Mouse (Mus musculus): Measurements from ENCODE around the gene C530008M17Rik. TPM values are rescaled to one million over a fixed set of nuclear protein-coding genes. Genes with fewer than 3 reads are reported as not detected.

Gene C530008M17Rik
- polyA plus RNA-seq, 1 experiment from 2014 or later: 5.7 TPM

- Histone ChIP-seq H3K27ac (ENCODE audit: low read length) (no peak overlapping the region), H3K36me3 (ENCODE audit: control insufficient read depth, insufficient read depth) (no peaks in the 10 kb centered on the region), H3K9ac (ENCODE audit: low read depth, low read length) (no peak overlapping the region), H3K27me3 (ENCODE audit: control insufficient read depth, insufficient read depth, low read depth, low read length) (no peaks in the 10 kb centered on the region), H3K4me2 (ENCODE audit: low read depth, low read length) (no peak overlapping the region), H3K9me3 (replicated peaks; ENCODE audit: control insufficient read depth, low read length) (no peaks in the 10 kb centered on the region), H3K4me3 (ENCODE audit: low read depth, low read length) (no peak overlapping the region), H3K4me1 (ENCODE audit: control insufficient read depth, low read depth, low read length) (peaks cover 3% of the 10 kb centered on the region; the same call in 1 of the 2 replicates)
- 77% methylated on average over 9 of the region's 9 CpGs for WGBS (ENCODE audit: insufficient replicate concordance)
- ATAC-seq (ENCODE audit: low read depth): no peak
These were observed 187.6 kb downstream of the C530008M17Rik start for GRCm38 (mm10) chr5:76843851-76844419.

DNA sequence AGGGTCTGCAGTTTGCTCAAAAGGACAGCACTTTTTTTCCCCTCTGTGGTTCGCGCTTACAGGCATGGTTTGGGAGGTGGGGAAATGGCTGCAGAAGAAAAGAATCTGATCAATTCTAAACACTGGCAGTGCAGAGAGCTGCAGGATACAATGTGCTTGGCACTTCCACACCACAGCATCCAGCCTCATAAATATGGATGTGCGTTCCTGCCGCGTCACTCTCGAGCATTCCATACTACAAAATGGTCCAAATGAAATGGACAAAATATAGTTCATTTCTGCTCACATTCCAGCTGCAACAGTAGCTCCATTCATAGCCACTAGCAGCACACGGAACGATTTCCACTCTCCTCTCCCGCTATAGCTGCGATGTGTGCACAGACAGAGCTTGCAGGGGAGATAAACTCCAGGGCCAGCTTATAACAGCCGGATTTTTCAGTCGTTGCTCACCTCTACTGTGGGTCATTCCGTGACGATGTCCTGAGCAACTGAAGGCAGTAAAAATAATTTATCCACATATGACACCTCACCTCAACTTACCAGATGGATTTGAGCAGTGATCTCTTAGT, 188.4 kb downstream of the C530008M17Rik start:
- H3K36me3 ChIP-seq (ENCODE audit: control insufficient read depth, insufficient read depth): no peaks in the 10 kb centered on the region
- ATAC-seq (ENCODE audit: low read depth): no peak
- H3K9me3 ChIP-seq (replicated peaks; ENCODE audit: control insufficient read depth, low read length): no peaks in the 10 kb centered on the region
- no peaks in the 10 kb centered on the region for H3K27me3 ChIP-seq (ENCODE audit: control insufficient read depth, insufficient read depth, low read depth, low read length)
- H3K4me3 ChIP-seq (ENCODE audit: low read depth, low read length): no peak overlapping the region
- no peak overlapping the region for H3K4me2 ChIP-seq (ENCODE audit: low read depth, low read length)
- no peak overlapping the region for H3K27ac ChIP-seq (ENCODE audit: low read length)
- peaks cover 3% of the 10 kb centered on the region; the same call in 1 of the 2 replicates for H3K4me1 ChIP-seq (ENCODE audit: control insufficient read depth, low read depth, low read length)
- H3K9ac ChIP-seq (ENCODE audit: low read depth, low read length): no peak overlapping the region
- 84% methylated on average over 14 of the region's 14 CpGs for WGBS (ENCODE audit: insufficient replicate concordance)

DNA sequence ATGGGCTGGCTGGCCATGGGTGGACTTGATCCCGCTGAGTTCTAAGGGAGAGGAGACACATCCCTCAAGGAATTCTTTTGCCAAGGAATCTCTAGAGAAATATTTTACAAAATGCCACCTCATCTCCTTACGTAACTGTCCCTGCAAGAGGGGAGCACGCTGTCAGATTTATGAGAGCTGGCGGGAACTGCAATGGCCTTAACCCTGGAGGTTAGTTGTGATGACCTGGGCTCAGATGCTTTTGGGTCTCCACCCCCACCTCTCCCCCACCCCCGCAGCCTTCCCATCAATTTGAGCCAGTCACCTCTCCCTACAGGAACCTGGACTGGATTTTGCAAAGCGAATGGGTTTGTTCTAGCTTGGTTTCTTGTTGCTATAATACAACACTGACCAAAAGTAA, 190.8 kb downstream of the C530008M17Rik start:
- no peaks in the 10 kb centered on the region for H3K36me3 ChIP-seq (ENCODE audit: control insufficient read depth, insufficient read depth)
- H3K9ac ChIP-seq (ENCODE audit: low read depth, low read length): no peak overlapping the region
- no peak overlapping the region for H3K27ac ChIP-seq (ENCODE audit: low read length)
- H3K4me3 ChIP-seq (ENCODE audit: low read depth, low read length): no peak overlapping the region
- 82% methylated on average over 6 of the region's 6 CpGs for WGBS (ENCODE audit: insufficient replicate concordance)
- ATAC-seq (ENCODE audit: low read depth): no peak
- H3K4me1 ChIP-seq (ENCODE audit: control insufficient read depth, low read depth, low read length): no peaks in the 10 kb centered on the region
- H3K9me3 ChIP-seq (replicated peaks; ENCODE audit: control insufficient read depth, low read length): no peaks in the 10 kb centered on the region
- no peaks in the 10 kb centered on the region for H3K27me3 ChIP-seq (ENCODE audit: control insufficient read depth, insufficient read depth, low read depth, low read length)
- H3K4me2 ChIP-seq (ENCODE audit: low read depth, low read length): no peak overlapping the region

- no peaks in the 10 kb centered on the region for H3K4me1 ChIP-seq (ENCODE audit: control insufficient read depth, low read depth, low read length)
- 57% methylated on average over 4 of the region's 4 CpGs for WGBS (ENCODE audit: insufficient replicate concordance)
These were observed 195.0 kb downstream of the C530008M17Rik start for GRCm38 (mm10) chr5:76851316-76851715.

GRCm38 (mm10) chr5:76853549-76853948, 197.2 kb downstream of the C530008M17Rik start:
- H3K36me3 ChIP-seq (ENCODE audit: control insufficient read depth, insufficient read depth): no peaks in the 10 kb centered on the region
- peaks cover 6% of the 10 kb centered on the region; the same call in 1 of the 2 replicates for H3K4me1 ChIP-seq (ENCODE audit: control insufficient read depth, low read depth, low read length)
- H3K9ac ChIP-seq (ENCODE audit: low read depth, low read length): no peak overlapping the region
- no peaks in the 10 kb centered on the region for H3K9me3 ChIP-seq (replicated peaks; ENCODE audit: control insufficient read depth, low read length)
- 9% methylated on average over 10 of the region's 10 CpGs for WGBS (ENCODE audit: insufficient replicate concordance)
- H3K27ac ChIP-seq (ENCODE audit: low read length): no peak overlapping the region
- H3K27me3 ChIP-seq (ENCODE audit: control insufficient read depth, insufficient read depth, low read depth, low read length): peaks cover 29% of the 10 kb centered on the region
- H3K4me3 ChIP-seq (ENCODE audit: low read depth, low read length): no peak overlapping the region
- peak; percentile 71 for ATAC-seq (ENCODE audit: low read depth)
- H3K4me2 ChIP-seq (ENCODE audit: low read depth, low read length): no peak overlapping the region

More at GRCm38 (mm10) chr5:76851316-76851715, 195.0 kb downstream of the C530008M17Rik start:
- Histone ChIP-seq H3K36me3 (ENCODE audit: control insufficient read depth, insufficient read depth) (no peaks in the 10 kb centered on the region), H3K27me3 (ENCODE audit: control insufficient read depth, insufficient read depth, low read depth, low read length) (peaks cover 8% of the 10 kb centered on the region), H3K27ac (ENCODE audit: low read length) (no peak overlapping the region), H3K9ac (ENCODE audit: low read depth, low read length) (no peak overlapping the region), H3K4me2 (ENCODE audit: low read depth, low read length) (no peak overlapping the region), H3K4me3 (ENCODE audit: low read depth, low read length) (no peak overlapping the region), H3K9me3 (replicated peaks; ENCODE audit: control insufficient read depth, low read length) (no peaks in the 10 kb centered on the region)
- no peak for ATAC-seq (ENCODE audit: low read depth)

GRCm38 (mm10) chr5:76855829-76856600, 199.7 kb downstream of the C530008M17Rik start:
- no peak overlapping the region for H3K4me3 ChIP-seq (ENCODE audit: low read depth, low read length)
- ATAC-seq (ENCODE audit: low read depth): no peak
- H3K27ac ChIP-seq (ENCODE audit: low read length): no peak overlapping the region
- WGBS (ENCODE audit: insufficient replicate concordance): 40% methylated on average over 25 of the region's 25 CpGs
- peaks cover 29% of the 10 kb centered on the region for H3K27me3 ChIP-seq (ENCODE audit: control insufficient read depth, insufficient read depth, low read depth, low read length)
- H3K4me1 ChIP-seq (ENCODE audit: control insufficient read depth, low read depth, low read length): peaks cover 6% of the 10 kb centered on the region; the same call in 1 of the 2 replicates
- H3K36me3 ChIP-seq (ENCODE audit: control insufficient read depth, insufficient read depth): no peaks in the 10 kb centered on the region
- H3K4me2 ChIP-seq (ENCODE audit: low read depth, low read length): 0 out of 2 replicates have a peak overlapping the region, but pooled peaks have one; percentile 46
- no peak overlapping the region for H3K9ac ChIP-seq (ENCODE audit: low read depth, low read length)
- no peaks in the 10 kb centered on the region for H3K9me3 ChIP-seq (replicated peaks; ENCODE audit: control insufficient read depth, low read length)

DNA sequence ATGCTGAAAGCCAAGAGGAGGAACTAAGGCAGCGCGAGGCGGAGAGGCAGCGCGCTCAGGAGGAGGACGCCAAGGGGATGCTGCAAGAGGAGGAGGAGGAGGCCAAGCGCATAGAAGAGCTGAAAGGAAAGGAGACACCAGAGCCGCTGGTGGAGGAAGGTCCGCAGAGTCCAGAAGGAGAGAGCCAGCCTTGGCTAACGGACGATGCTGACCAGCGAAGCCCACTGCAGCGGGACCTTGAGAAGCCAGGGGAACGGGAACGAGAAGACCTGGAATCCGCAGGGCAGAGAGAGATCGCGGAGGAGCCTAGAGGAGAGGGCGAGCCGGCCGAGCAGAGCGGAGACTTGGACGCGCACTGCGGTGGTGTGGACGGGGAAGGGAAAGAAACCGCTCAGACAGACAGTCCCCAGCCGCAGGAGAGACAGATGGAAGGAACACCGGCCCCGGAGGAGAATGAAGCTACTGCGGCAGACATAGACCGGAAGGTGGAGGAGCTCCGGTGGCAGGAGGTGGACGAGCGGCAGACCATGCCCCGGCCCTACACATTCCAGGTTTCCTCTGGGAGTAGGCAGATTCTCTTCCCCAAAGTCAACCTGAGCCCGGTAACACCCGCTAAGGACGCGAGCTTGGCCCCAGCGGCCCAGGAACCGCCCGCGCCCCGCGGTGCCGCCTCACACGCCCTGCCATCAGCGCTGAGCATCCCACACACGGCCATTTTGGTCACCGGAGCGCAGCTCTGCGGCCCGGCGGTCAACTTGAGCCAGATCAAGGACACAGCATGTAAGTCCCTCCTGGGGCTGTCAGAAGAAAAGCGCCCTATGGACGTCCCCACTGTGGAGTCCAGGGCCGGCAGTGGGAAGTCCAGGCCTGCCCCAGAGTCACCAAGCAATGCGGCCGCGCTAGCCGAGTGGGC, 201.0 kb downstream of the C530008M17Rik start:
- 39% methylated on average over 62 of the region's 62 CpGs for WGBS (ENCODE audit: insufficient replicate concordance)
- Histone ChIP-seq H3K36me3 (ENCODE audit: control insufficient read depth, insufficient read depth) (no peaks in the 10 kb centered on the region), H3K4me1 (ENCODE audit: control insufficient read depth, low read depth, low read length) (peaks cover 6% of the 10 kb centered on the region; the same call in 1 of the 2 replicates), H3K27ac (ENCODE audit: low read length) (no peak overlapping the region), H3K9me3 (replicated peaks; ENCODE audit: control insufficient read depth, low read length) (no peaks in the 10 kb centered on the region), H3K27me3 (ENCODE audit: control insufficient read depth, insufficient read depth, low read depth, low read length) (peaks cover 29% of the 10 kb centered on the region), H3K9ac (ENCODE audit: low read depth, low read length) (no peak overlapping the region), H3K4me3 (ENCODE audit: low read depth, low read length) (peak overlapping the region; percentile 15), H3K4me2 (ENCODE audit: low read depth, low read length) (peak overlapping the region; percentile 46)
- no peak for ATAC-seq (ENCODE audit: low read depth)

- 77% methylated on average over 13 of the region's 13 CpGs for WGBS (ENCODE audit: insufficient replicate concordance)
- no peak overlapping the region for H3K4me3 ChIP-seq (ENCODE audit: low read depth, low read length)
- peaks cover 29% of the 10 kb centered on the region for H3K27me3 ChIP-seq (ENCODE audit: control insufficient read depth, insufficient read depth, low read depth, low read length)
- H3K4me1 ChIP-seq (ENCODE audit: control insufficient read depth, low read depth, low read length): peaks cover 6% of the 10 kb centered on the region; the same call in 1 of the 2 replicates
- no peak for ATAC-seq (ENCODE audit: low read depth)
- no peaks in the 10 kb centered on the region for H3K9me3 ChIP-seq (replicated peaks; ENCODE audit: control insufficient read depth, low read length)
- no peak overlapping the region for H3K9ac ChIP-seq (ENCODE audit: low read depth, low read length)
- H3K36me3 ChIP-seq (ENCODE audit: control insufficient read depth, insufficient read depth): no peaks in the 10 kb centered on the region
- no peak overlapping the region for H3K4me2 ChIP-seq (ENCODE audit: low read depth, low read length)
- H3K27ac ChIP-seq (ENCODE audit: low read length): no peak overlapping the region
These were observed 202.1 kb downstream of the C530008M17Rik start for GRCm38 (mm10) chr5:76858444-76858843.
